Mouse (Mus musculus): ENCODE results near the gene Popdc2.
"Not testable (repeated sequence)": the region's sequence is repeated elsewhere in the genome, so short reads cannot be mapped to it uniquely, and the experiment has no call there.

Popdc2 gene

DNA sequence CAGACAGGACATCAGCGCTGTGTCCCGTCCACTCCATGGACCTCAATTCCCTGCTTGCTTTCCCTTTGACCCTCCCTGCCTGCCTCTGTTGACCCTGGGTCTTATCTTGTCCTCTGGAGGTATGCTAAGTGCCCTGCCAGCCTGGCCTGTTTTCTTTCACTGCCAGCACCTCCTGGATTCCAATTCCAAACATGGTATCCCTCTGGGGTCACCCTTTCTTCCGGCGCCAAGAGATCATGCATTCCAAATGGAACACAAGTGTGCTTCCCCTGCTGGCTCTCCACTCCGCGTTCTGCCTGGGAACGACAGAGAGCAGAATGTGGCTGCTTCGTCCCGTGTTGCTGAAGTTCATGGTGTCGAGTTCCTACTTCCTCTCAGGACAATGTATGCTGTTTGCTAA lies at the start of gene Popdc2:
Gene Popdc2, plus strand, starts transcription at position 277 of the 400 bp plus-strand sequence.
- DNase-seq (ENCODE audit: low spot score) = no peak

DNA sequence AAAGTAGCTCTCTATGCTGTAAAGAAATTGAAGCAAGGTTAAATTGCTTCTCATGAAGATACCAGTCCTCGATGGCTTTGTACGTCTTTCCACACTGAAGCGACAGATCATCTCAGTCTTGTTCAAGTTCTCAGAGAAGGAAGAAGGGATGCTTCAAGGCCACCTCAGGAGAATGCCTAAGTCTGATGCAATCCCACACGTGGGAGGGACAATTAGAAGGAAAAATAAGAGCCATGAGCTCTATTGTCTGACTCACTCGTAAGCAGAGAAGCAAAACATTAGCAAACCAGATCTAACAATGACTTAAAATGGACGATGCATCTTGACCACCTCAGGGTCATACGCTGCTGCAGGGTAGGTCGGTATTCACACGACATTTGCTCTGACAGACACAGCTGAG lies 43.5 kb upstream of the Popdc2 start:
- DNase-seq (ENCODE audit: low spot score) = no peak

DNA sequence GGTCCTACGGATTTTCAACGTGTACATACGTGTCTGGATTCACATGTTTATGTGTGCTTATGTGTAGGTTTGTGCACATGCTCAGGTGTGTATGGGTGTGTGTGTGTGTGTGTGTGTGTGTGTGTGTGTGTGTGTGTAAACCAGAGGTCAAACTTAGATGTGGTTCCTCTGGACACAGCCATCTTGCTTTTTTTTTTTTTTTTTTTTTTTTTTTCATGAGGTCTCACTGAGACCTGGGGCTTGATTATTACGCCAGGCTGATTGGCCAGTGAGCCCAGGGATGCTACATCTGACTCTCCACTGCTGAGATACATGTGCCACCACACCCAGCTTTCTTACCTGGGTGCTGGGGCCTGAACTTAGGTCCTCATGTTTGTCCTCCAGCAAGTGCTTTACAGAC lies 42.9 kb upstream of the Popdc2 start:
- DNase-seq (ENCODE audit: low spot score) = no peak

DNA sequence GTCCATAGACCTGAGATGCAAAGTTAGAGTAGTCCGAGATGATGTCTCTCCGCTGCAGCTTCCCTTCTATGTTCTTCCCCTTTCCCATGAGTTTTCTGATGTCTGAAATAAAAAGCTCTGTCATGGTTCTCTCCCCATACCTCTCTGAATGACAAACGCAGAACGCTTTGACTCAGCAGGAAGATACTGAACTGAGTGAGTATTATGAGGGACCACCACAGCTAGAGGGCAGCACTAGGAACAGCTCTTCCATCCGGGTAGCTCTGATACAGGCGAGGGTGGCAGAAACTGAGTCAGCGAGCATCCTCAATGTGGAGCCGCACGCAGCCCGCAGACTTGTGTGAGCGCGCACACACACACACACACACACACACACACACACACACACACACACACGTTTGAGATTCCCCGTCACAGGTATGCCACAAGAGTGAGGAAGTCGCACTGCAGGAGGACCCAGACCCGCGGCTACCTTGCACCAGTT lies 40.5 kb upstream of the Popdc2 start:
- no peak for DNase-seq (ENCODE audit: low spot score)

DNA sequence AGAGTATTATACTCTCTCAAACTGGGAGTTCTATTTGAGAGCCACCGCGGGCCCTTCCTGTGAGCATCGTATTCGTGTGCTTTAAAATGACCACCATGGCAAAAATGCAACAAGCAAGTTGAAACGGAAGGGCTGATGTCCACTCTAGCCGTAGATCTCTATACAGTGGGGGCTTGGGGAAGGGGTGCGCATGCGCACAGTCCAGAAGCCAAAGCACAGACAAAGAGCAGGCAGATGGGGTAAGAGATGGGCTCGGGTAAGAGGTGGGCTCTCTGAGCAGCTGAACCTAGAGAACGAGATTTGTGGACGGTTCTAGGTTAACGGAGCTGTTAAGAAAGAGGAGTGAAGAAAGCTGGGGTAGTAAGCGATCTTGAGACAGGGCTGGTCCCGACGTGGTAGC lies 37.7 kb upstream of the Popdc2 start:
- no peak for DNase-seq (ENCODE audit: low spot score)

DNA sequence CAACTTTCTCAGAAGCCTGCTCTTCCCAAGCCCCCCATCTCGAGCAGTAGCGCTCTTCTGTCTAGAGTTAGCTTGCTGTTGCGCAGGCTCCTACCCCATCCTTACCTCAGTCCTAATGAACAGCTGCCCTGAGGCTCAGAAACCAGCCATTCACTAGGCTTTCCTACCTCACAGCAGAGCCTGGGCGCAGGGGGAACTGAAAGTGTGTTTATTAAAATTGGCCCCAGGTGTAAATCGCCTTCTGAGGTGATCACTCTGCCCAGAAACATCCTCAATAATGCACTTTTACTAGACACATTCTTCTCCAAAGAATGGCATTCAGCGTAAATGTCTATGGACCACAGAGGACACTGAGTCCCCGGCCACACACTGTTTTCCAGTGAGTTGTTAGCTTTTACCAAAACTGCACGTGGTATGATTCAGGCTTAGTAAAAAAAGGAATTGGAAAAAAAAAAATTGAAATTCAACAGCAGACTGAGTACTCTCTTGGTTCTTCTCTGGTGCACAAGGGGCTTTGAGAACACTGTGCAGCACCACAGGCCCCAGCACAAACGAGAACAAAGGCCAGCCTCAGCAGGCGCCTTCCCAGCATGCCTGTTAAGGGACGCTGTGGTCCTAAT lies 35.1 kb upstream of the Popdc2 start:
- DNase-seq (ENCODE audit: low spot score) = no peak

DNA sequence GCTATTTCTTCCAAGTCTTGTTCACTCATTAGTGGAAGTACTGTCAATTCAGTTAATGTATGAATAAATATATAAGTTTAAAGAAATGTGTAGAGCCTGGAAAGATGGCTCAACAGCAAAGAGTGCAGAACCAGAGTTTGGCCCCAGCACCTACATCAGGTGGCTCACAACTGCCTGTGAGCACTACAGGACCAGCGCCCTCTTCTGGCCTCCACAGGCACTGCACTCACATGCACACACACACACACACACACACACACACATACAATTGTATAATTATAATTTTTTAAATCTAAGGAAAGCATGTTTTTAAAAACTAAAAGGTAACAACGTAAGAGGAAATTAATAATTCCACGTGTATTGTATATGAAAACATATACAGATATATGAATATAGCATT lies 32.7 kb upstream of the Popdc2 start:
- DNase-seq (ENCODE audit: low spot score) = no peak

DNA sequence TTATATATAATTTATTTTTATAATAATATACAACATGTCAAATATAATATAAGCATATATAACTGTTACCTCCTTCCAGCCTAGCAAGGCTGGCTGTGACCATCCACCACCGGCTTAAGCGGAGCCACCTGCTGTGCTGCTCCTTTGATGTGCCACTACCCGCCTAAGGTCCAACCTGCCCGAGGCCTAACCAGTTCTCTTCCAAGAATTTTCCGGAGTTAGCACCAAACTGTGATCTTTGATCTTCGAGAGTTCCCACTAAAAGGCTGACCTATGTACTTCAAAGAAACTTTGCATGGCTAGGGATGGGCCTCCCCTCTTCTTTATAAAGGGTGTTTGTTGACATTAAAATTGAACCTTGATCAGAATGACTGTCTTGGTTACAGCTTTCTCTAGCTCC lies 27.6 kb upstream of the Popdc2 start:
- no peak for DNase-seq (ENCODE audit: low spot score)

DNA sequence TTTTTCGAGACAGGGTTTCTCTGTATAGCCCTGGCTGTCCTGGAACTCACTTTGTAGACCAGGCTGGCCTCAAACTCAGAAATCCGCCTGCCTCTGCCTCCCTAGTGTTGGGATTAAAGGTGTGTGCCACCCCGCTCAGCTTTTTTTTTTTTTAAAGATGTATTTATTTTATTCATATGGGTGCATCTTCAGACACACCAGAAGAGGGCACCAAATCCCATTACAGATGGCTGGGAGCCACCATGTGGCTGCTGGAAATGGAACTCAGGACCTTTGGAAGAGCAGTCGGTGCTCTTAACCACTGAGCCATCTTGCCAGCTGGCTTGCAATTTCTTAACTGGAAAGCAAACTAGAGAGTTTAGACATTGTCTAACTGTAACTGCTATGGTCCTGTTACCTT lies 23.9 kb upstream of the Popdc2 start:
- not testable (repeated sequence) for DNase-seq (ENCODE audit: low spot score)

DNA sequence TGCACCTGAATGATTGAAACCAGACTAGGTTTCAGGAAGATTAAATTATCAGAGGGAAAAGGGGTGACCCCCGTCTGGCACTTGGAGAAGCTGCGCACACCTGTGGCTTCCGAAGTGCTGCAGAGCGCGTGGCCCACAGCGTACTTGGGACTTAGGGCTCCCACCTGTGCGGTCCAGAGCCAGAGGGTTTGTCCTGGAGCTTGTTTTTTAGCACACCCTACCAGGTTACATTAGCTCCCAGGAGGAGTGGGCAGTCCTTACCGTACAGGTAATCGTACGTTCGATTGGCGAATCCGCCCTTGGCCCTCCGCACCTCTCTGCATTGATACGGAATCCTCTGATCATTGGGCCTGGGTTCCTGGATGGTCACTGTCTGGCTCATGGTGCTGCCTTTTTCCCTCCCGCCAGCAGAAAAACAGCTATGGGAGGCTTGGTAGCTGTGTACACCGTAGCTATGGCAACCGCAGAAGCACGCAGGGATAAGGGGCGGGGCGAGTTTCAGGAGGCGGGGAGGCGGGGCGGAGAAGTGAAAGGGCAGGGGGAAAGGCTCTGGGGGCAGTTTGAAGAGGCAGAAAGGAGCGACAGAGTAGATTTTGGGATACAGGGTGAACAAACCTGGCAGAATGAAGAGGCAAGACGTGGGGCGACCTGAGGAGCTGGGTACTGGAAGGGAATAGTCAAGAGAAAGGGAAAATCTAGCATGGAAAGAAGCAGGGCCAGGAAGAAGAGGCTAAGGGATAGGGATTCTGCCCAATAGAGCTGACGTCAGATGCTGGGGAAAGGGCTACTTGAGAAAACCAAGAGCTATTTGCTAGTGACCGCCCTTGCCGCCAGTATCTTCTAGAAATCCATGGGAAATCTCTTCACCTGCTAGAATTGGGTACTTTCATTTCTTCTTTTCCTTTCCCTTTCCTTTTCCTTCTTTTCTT lies 20.3 kb upstream of the Popdc2 start, which contains the start of gene Maats1:
Gene Maats1, minus strand, starts transcription at position 748 of the 929 bp plus-strand sequence.
- peak; percentile 26 for DNase-seq (ENCODE audit: low spot score)

DNA sequence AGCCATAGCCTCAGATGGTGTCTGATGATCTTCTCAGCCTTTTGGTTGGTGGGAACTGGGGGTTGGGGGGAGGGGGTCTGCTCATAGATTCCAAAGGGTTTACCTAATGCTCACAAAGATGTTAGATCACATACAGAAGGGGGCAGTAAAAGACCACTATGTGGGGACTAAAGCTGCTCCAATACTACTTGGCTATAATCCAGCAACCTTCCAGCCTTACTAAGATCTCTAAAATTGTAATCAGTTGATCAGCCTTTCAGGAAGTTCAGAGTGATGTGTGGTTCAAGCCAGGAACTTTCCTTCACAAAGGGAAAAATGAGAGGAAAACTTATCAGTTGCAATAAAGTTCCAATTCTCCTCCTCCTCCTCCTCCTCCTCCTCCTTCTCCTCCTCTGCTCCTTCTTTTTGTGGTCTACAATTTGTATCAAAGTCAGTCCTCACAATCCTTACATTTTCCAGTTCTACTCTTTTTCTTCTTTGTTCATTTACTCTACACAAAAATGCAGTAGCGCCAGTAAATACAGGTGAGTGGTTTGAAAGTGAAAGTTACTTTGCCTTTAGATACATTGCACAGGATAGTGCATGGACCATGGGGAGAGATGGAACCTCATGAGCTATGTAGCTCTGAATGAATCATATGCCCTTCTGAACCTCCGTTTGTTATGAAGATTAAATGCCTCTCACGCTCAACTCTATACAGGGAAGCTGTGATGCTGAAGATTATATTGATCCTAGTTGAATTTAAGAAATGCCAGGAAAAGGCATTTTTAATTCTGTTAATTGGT lies 16.9 kb upstream of the Popdc2 start:
- no peak for DNase-seq (ENCODE audit: low spot score)

DNA sequence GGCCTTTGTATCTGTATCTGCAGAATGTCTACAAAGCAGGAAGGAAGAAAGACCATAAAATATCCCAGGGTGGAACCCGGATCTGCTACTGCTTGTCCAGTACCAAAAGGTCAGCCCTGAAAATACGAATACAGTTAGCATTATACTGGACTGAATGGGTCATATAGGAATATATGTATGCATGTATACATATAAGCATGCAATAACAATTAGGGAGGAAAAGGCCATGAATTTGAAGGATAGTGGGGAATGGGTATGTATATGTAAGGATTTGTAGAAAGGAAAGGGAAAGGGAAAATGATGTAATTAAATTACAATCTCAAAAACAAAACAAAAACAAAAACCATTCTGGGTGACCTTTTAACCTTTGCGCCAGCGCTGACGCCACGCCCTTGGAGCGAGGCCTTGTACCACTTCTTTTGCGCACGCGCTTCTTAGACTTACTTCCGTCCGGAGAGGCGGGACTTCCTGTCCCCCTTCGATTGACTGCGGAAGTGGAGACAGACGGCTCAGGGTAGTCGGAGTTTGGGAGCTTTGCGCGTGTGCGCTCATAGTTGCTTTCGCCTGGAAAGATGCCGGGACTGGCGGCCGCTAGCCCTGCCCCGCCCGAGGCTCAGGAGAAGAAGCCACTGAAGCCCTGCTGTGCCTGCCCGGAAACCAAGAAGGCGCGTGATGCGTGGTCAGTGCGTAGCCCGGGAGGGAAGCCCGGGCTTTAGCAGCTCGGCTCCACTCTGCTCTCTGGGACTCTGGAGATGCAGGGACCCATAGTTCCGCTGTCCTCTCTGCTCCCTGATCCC lies 15.3 kb upstream of the Popdc2 start, which contains the start of the genes Cox17 and Gm21987:
Gene Cox17, plus strand, starts transcription at position 463 of the 797 bp plus-strand sequence.
Gene Gm21987, plus strand, starts transcription at position 512 of the 797 bp plus-strand sequence.
- DNase-seq (ENCODE audit: low spot score) = peak; percentile 61

DNA sequence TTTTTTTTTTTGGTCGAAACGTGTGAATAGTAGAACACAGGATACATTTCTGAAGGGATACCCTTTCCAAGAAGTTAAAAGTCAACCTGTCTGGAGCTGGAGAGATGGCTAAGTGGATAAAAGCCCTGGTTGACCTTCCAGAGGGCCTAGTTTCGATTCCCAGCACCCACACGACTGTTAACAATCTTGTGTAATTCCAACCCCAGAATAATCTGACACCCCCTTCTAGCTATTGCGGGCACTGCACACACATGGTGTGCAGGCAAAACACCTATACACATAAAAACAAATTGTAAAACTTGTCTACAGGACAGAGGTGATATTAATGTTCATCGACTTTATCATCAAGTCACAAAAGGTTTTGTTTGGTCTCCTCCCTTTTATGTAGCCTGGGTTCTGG lies 14.4 kb upstream of the Popdc2 start:
- DNase-seq (ENCODE audit: low spot score) = no peak

DNA sequence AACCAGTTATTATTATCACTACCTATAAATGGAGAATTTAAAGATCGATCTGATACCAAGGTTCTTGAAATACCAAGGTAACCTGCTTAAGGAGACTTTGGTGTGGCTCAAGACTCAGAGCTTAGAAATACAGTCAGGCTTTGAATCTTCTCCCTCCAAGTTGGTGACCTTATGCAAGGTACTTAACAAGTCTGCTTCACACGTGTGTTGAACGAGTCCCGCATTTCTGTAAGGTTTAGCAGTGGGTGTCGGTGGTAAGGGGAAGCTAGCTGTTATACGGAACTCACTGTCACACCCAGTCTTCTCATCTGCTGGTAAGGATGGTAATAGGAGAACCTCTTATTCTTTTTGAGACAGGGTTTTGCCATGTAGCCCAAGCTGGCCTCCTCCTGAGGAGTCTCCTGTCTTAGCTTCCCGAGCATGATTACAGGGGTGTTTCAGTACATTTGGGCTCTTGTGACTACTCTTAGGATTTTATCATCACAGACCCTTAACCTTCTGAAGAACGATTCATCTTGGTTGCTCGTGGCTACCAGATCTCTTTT lies 13.7 kb upstream of the Popdc2 start:
- no peak for DNase-seq (ENCODE audit: low spot score)

DNA sequence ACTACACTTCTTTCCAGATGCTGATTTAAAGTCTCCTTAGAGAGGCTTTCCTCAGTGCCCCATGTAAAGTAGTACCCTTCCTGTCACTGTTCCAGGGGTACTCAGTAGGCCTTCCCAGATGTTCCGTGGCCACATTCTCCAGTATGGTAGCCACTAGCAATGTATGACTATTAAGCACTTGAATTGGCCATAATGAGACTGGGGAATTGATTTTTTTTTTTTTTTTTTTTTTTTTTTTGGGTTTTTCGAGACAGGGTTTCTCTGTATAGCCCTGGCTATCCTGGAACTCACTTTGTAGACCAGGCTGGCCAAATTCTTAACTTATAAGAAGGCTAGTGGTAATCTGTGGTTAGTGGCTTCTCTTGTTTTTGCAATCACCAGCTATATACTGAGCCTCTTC lies 12.1 kb upstream of the Popdc2 start:
- DNase-seq (ENCODE audit: low spot score) = no peak

DNA sequence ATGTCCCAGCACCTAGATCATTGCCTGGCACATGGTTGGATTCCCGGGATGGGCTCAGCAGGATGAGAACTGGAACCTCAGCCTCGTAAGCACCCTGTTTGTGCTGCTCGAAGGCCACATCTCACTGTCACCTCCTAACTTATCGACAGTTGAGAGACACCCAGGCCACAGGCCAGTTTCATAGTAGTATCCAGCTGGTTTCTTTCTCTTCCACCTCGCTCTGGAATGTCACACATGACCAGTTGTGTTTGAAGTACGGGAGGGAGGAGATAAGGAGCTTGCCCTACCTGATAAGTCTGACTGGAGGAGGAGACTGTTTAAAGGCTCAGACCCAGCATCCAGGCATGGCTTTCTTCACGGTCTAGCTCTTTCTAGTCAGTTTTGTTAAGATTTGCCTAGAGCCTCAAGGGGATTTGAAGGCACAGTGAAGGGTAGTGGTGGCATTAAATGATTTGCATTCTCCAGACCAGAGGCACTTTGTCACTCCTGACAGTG lies 11.6 kb upstream of the Popdc2 start:
- DNase-seq (ENCODE audit: low spot score) = no peak

DNA sequence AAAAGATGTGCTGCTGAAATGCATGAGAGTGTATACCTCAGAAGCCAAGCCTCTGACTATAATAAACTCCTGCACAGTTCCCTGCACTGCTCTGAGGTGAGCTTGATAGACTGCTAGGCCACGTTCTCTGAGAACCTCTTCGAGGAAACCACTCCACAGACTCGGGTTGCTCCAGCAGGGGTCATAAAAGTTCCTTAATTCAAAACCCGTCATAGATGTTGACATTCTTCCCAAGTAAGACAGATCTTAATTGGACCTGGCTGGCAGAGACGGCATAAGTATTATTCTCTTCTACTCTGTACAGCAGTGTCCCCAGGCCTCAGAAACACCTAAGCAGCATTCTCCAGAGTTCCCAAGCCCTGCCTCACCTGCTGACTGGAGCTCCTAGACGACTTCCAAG lies 11.1 kb upstream of the Popdc2 start:
- no peak for DNase-seq (ENCODE audit: low spot score)

DNA sequence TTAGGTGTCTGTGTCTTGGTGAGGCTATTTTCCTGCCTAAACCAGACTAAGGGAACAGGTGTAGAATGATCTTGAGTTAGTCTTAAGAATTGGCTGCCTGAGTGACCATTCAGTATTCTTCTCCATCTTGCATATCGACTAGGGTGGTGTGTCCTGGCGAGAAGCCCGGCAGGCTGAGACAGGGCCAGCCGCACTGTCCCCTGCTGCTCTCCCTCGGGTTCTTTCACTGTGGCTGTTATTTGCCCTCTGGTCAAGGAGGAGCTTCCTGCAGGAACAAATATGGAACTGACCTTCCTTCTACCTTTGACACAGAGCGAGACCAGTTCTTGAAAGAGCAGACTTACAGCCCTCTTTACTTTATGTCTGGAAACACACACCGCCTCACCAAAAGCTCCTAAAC lies 10.0 kb upstream of the Popdc2 start:
- no peak for DNase-seq (ENCODE audit: low spot score)

DNA sequence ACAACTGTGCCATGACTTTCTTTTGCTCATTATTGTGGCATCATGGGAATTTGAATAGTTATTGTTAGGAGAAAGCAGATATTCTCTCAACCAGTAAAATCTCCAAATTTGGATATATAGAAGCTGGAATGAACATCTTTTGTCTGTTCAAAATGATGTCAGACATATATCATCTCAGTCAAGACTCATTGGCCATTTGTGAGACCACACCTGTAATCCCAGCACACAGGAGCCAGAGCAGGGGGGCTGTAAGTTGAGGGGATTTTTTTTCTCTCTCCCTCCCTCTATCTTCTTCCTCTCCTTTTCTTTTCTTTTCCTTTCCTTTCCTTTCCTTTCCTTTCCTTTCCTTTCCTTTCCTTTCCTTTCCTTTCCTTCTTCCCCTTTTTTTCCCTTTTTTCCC lies 9.2 kb upstream of the Popdc2 start:
- no peak for DNase-seq (ENCODE audit: low spot score)

DNA sequence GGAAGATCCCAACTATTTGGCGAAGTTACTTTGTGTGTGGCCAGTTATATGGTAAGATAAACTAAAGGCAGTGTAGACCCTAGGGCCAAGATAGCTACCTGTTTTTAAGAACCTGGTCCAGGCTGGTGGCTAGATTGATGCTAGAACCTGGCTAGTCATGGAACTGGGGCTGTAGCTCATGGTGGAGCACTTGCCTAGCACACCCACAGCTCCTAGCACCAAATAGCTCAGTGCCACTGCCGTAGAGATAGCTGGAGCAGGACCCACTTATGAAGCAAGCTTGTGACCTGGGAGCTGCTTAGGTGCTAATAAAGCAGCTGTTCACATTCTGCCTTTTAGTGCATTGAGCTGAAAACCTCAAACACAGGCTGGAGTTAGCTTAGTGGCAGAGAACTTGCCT lies 8.4 kb upstream of the Popdc2 start:
- DNase-seq (ENCODE audit: low spot score) = no peak
